Mouse (Mus musculus): ENCODE results near the gene Copz2.

DNA sequence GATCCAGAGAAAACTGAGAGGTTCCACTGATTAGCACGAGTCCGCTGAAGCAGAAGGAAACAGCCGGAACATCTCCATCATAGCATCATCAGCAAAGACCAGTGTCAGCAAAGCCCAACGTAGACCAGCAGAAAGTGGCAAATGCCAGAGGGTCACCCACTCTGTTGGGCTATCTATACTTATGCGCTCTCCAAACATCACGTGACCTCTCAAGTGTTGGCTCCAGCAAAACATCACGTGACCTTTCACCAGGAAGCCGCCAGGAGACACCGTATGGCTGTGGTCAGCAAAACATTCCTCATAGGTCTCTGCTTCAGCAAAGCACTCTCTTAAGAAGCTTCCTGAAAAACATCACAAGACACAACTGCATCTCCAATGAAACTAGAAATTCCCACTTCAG is 30.6 kb downstream of the Copz2 start:
- TF ChIP-seq CTCF (IDR thresholded peaks at IDR 0.05; ENCODE audit: insufficient read depth, low read depth, low read length), result no peak
- TF ChIP-seq POLR2A (IDR thresholded peaks at IDR 0.05; ENCODE audit: insufficient read depth, low read depth, low read length), result no peak

All from olfactory bulb, adult 2 months (tissue).